Mouse (Mus musculus) gastrocnemius, postnatal 25 days (tissue): Measurements from ENCODE around the gene Fntb. TPM values are rescaled to one million over a fixed set of nuclear protein-coding genes. Genes with fewer than 3 reads are reported as not detected.
A peak's percentile ranks its signal among the peaks of the same experiment; 100 is the strongest.

Experiments
- DNase-seq: peaks from one replicate; pipeline ENCODE4 v3.0.0; 2022
- total RNA-seq, 2 experiments: library from RNA; stranded (reverse); gene quantifications; 1 replicate in 1 of 2; 2 replicates in 1 of 2; pipeline ENCODE4 v1.2.3; 2021

Fntb gene
- total RNA-seq, 2 experiments from 2014 or later, result 11.3 to 13.2 TPM

GRCm38 (mm10) chr12:76887941-76888340 is 122.6 kb downstream of the Fntb start:
- DNase-seq, result peak; percentile 60

- DNase-seq, result no peak
Observed at GRCm38 (mm10) chr12:76889404-76890184, 124.2 kb downstream of the Fntb start.

GRCm38 (mm10) chr12:76891160-76891559 is 125.8 kb downstream of the Fntb start:
- DNase-seq, result no peak

GRCm38 (mm10) chr12:76892910-76893695 is 127.7 kb downstream of the Fntb start:
- no peak for DNase-seq

- no peak for DNase-seq
Observed at GRCm38 (mm10) chr12:76894792-76895559, 129.6 kb downstream of the Fntb start.

- DNase-seq, result no peak
Observed at GRCm38 (mm10) chr12:76895777-76896176, 130.4 kb downstream of the Fntb start.

- DNase-seq, result no peak
Observed at GRCm38 (mm10) chr12:76896566-76896965, 131.2 kb downstream of the Fntb start.

GRCm38 (mm10) chr12:76897006-76897405 is 131.6 kb downstream of the Fntb start:
- peak; percentile 61 for DNase-seq

- DNase-seq, result no peak
Observed at GRCm38 (mm10) chr12:76898141-76898540, 132.8 kb downstream of the Fntb start.

GRCm38 (mm10) chr12:76899261-76899975 is 134.0 kb downstream of the Fntb start:
- peak; percentile 34 for DNase-seq

GRCm38 (mm10) chr12:76901508-76902294 is 136.3 kb downstream of the Fntb start:
- no peak for DNase-seq

GRCm38 (mm10) chr12:76906278-76906677 is 140.9 kb downstream of the Fntb start:
- DNase-seq, result no peak

GRCm38 (mm10) chr12:76909218-76909617 is 143.8 kb downstream of the Fntb start:
- no peak for DNase-seq

- no peak for DNase-seq
Observed at GRCm38 (mm10) chr12:76910258-76910940, 145.0 kb downstream of the Fntb start.

- no peak for DNase-seq
Observed at GRCm38 (mm10) chr12:76911171-76911726, 145.9 kb downstream of the Fntb start.

GRCm38 (mm10) chr12:76912193-76912592 is 146.8 kb downstream of the Fntb start:
- no peak for DNase-seq

GRCm38 (mm10) chr12:76916163-76916562 is 150.8 kb downstream of the Fntb start:
- no peak for DNase-seq

- no peak for DNase-seq
Observed at GRCm38 (mm10) chr12:76918113-76918512, 152.7 kb downstream of the Fntb start.

- DNase-seq, result no peak
Observed at GRCm38 (mm10) chr12:76918855-76919254, 153.5 kb downstream of the Fntb start.

GRCm38 (mm10) chr12:76920398-76920797 is 155.0 kb downstream of the Fntb start:
- no peak for DNase-seq
